Mouse (Mus musculus) G1E (cell line): ENCODE measurements at regions not wholly inside any gene's neighbourhood (a gene's known extent, or its start where the extent isn't known, plus 50 kb on each side); places are given as distances from the start of the nearest gene placed in this dataset.

Source experiments
- ATAC-seq: 2 replicates; pipeline ENCODE4 v1.8.0; 2016; ENCODE audit warnings: mild to moderate bottlenecking; ENCODE audit not compliant: insufficient number of reproducible peaks, poor library complexity, low FRiP score, severe bottlenecking; ENCODE audit errors: extremely low read depth
- DNase-seq: peaks from one replicate; pipeline ENCODE4 v3.0.0; 2012; ENCODE audit warnings: low spot score
- H3K27me3 ChIP-seq: 2 replicates; pipeline ENCODE4 v1.6.1; 2012; ENCODE audit warnings: mild to moderate bottlenecking, low read length, inconsistent platforms; ENCODE audit not compliant: insufficient read depth
- H3K36me3 ChIP-seq: replicated peaks from 2 replicates; pipeline ENCODE3; 2012; ENCODE audit warnings: mild to moderate bottlenecking, inconsistent platforms
- H3K4me1 ChIP-seq: 2 replicates; pipeline ENCODE4 v1.6.1; 2012; ENCODE audit warnings: low read depth, low read length, inconsistent platforms, mixed read lengths; ENCODE audit not compliant: insufficient read depth
- H3K4me3 ChIP-seq: 2 replicates; pipeline ENCODE4 v1.5.1; 2012; ENCODE audit warnings: low read depth, mild to moderate bottlenecking, inconsistent platforms, low read length, moderate library complexity, mixed read lengths
- H3K9me3 ChIP-seq: replicated peaks from 2 replicates; pipeline ENCODE4 v1.6.1; 2012; ENCODE audit warnings: inconsistent platforms
- CTCF ChIP-seq: IDR thresholded peaks from 2 replicates; pipeline ENCODE4 v1.5.1; 2012; ENCODE audit warnings: low read depth, low read length, inconsistent platforms, mixed read lengths
- GATA1 ChIP-seq: IDR thresholded peaks from 2 replicates; pipeline ENCODE4 v1.6.1; 2012; ENCODE audit warnings: borderline replicate concordance, low read length, inconsistent platforms, mixed read lengths
- GATA2 ChIP-seq: IDR thresholded peaks from 2 replicates; pipeline ENCODE4 v1.6.1; 2012; ENCODE audit warnings: low read depth, low read length, inconsistent platforms, borderline replicate concordance
- POLR2AphosphoS5 ChIP-seq: IDR thresholded peaks from 2 replicates; pipeline ENCODE4 v1.6.1; 2012; ENCODE audit warnings: low read depth, low read length, inconsistent platforms; ENCODE audit not compliant: insufficient replicate concordance
- TAL1 ChIP-seq: conservative IDR thresholded peaks from 2 replicates; pipeline ENCODE4 v1.6.1; 2012; ENCODE audit warnings: low read depth, low read length, inconsistent platforms, mixed read lengths

DNA sequence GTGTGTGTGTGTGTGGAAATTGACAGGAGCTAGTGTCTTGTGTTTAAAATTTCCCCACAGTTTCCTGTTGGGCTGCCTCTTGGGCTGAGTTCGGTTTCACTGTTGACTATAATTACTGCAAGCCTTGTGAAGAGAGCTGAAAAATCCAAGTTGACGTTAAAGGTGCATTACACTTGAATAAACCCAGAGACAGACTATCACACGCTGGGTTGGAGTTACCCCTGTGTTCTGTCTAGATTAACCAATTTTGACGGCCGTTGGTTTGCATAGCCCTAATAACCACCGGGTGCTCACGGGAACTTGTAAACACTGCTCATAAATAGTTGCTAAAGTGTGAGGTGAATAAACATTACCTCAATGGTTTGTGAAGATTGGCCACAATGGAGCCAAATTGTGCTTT is 398.1 kb downstream of the Fgf9 start:
- Histone ChIP-seq H3K4me3 (no peak overlapping the region), H3K4me1 (no peaks in the 10 kb centered on the region), H3K9me3 (peaks cover 43% of the 10 kb centered on the region), H3K27me3 (no peaks in the 10 kb centered on the region), H3K36me3 (no peaks in the 10 kb centered on the region)
- no peak for TF ChIP-seq GATA1
- DNase-seq = no peak
- ATAC-seq = no peak

DNA sequence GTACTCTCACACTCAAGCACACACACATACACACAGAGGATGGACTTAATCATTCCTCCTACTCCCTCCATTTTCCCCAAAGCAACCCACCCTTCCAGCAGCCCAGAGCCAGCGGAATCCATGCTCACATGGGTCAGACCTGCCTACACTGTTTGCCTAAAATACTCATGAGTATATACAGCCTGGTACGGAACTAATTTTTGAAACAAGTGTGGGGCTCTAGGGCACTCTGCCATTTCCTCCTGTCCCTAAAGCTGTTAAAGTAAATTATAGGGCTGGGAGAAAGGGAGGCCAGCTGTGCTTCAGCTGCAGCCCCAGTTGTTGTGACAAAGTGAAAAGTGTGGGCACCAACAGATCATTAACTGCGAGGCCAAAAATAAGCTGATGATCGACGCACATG is 397.5 kb downstream of the Fgf9 start:
- no peak overlapping the region for H3K4me3 ChIP-seq
- H3K4me1 ChIP-seq = no peaks in the 10 kb centered on the region
- no peaks in the 10 kb centered on the region for H3K27me3 ChIP-seq
- no peak for ATAC-seq
- peaks cover 43% of the 10 kb centered on the region for H3K9me3 ChIP-seq
- no peak for TF ChIP-seq TAL1
- no peak for TF ChIP-seq GATA2
- no peak for TF ChIP-seq POLR2AphosphoS5
- TF ChIP-seq CTCF = no peak
- TF ChIP-seq GATA1 = no peak
- no peaks in the 10 kb centered on the region for H3K36me3 ChIP-seq
- no peak for DNase-seq

DNA sequence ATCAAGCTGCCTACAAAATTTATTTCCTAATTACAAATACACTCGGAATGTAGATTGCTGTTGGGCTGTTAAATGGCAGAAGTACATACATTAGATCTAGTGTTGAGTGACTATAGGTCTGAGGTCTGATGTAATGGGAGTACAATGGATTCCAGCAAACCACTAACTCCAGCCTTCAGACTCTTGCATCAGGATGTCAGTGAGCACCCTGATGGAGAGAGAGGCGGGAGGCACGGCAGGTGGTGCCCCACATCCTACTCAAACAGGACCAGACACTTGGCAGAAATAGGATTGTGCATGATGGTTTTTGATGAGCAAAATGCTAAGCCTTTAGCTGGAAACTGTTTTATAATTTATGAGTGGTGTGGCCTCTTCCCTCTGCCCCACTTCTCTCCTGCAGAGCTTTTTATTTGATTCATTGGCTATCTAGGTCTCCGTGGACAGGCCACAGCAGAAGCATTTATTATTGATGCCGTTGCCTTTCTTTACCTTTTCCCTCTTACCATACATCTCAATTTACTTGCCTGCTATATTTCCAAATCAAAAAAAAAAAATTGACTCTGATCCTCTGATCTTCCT is 376.5 kb downstream of the Fgf9 start:
- Histone ChIP-seq H3K9me3 (peaks cover 14% of the 10 kb centered on the region), H3K36me3 (no peaks in the 10 kb centered on the region), H3K27me3 (no peaks in the 10 kb centered on the region), H3K4me1 (no peaks in the 10 kb centered on the region), H3K4me3 (no peak overlapping the region)
- ATAC-seq = no peak
- TF ChIP-seq CTCF = no peak
- no peak for TF ChIP-seq POLR2AphosphoS5
- TF ChIP-seq GATA2 = no peak
- TF ChIP-seq GATA1 = no peak
- no peak for TF ChIP-seq TAL1
- DNase-seq = no peak

DNA sequence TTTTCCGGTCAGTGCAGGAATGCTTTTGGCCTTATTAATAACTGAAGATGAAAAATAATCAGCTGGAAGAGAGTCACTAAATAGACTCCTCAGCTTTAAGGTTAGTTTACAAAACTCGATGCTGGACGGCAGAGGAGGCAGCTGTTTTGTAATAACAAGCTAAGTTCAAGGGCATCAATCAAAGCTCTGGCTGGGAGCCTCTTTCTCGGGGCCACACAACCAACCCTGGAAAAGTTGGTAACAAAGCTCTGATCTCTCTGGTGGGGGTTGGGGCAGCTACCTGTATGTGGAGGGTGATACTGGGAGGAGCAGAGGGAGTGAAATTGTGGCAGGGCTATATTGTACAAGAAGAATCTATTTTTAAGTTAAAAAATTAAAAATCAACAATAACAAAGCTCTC is 374.1 kb downstream of the Fgf9 start:
- H3K4me1 ChIP-seq = no peaks in the 10 kb centered on the region
- TF ChIP-seq CTCF (no peak), TAL1 (no peak)
- H3K4me3 ChIP-seq = no peak overlapping the region
- DNase-seq (no peak), ATAC-seq (no peak)
- H3K36me3 ChIP-seq = no peaks in the 10 kb centered on the region
- H3K9me3 ChIP-seq = peaks cover 12% of the 10 kb centered on the region
- no peaks in the 10 kb centered on the region for H3K27me3 ChIP-seq

DNA sequence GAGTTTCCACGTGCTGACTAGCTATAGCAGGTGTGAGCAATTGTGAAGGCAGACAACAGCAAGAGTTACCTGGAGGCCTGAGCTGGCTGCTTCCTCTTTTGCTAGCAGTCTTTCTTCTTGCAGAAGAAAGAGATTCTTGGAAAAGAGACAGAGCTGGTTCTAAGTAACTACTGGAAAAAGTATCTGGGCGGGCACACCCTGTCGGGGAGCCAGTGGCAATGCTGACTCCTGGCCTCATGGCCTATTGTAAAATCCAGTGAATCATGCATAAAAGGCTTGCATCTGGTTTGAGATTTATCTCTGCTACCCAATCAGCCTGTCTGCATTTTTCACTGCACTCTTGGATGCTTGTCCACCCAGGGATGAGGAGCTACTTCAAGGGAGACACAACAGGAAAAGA is 372.2 kb downstream of the Fgf9 start:
- Histone ChIP-seq H3K4me3 (no peak overlapping the region), H3K4me1 (no peaks in the 10 kb centered on the region), H3K9me3 (peaks cover 14% of the 10 kb centered on the region), H3K36me3 (no peaks in the 10 kb centered on the region), H3K27me3 (no peaks in the 10 kb centered on the region)
- no peak for ATAC-seq
- TF ChIP-seq CTCF (no peak), GATA1 (no peak), TAL1 (no peak), GATA2 (no peak), POLR2AphosphoS5 (no peak)
- DNase-seq = no peak

DNA sequence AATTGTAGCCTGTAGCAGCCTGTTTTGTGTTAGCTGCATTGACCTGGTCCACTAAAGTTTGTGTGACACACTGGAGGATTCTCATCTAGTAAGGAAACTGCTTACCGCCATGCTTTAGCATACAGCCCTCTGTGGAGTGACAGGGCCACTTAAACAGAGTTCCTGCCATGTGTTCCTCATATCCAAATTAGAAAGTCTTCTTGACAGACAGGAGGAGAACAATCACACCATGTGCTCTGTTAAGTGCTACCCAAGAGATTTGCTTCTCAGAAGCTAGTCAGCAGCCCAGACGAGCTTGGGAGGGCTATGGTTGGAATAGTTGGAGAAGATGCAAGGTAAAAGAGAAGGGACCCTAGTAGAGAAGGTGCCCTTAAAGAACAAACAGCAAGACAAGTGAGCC is 369.6 kb downstream of the Fgf9 start:
- Histone ChIP-seq H3K4me1 (no peaks in the 10 kb centered on the region), H3K9me3 (peaks cover 23% of the 10 kb centered on the region), H3K27me3 (no peaks in the 10 kb centered on the region), H3K36me3 (no peaks in the 10 kb centered on the region), H3K4me3 (no peak overlapping the region)
- ATAC-seq (no peak), DNase-seq (no peak)
- TF ChIP-seq CTCF = no peak
- TF ChIP-seq TAL1 = no peak
- TF ChIP-seq POLR2AphosphoS5 = no peak
- no peak for TF ChIP-seq GATA1
- TF ChIP-seq GATA2 = no peak

DNA sequence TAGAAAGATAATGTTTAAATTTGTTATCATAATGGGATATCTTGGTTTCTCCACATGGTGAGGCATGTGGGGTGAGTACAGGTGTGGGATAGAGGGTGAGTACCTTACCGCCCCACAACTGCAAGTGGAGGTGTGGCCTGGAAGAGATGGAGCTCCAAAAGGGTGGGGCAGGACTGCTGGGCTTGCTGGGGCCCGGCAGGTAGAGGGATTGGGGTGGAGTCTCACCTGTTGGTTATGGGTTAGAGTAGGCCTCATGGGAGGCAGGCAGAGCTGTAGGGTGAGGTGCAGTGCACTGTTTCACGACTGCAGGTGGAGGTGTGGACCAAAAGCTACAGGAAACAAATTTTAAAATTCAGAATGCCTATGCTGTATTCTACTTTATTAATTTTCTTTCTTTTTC is 365.7 kb downstream of the Fgf9 start:
- ATAC-seq = no peak
- Histone ChIP-seq H3K9me3 (peaks cover 22% of the 10 kb centered on the region), H3K36me3 (no peaks in the 10 kb centered on the region), H3K4me3 (no peak overlapping the region), H3K27me3 (no peaks in the 10 kb centered on the region), H3K4me1 (no peaks in the 10 kb centered on the region)
- TF ChIP-seq GATA2 (no peak), GATA1 (no peak), POLR2AphosphoS5 (no peak), CTCF (no peak), TAL1 (no peak)
- DNase-seq = no peak
